Mouse (Mus musculus): ENCODE measurements around the gene Padi1.
A peak's percentile ranks its signal among the peaks of the same experiment; 100 is the strongest.

The Padi1 gene

GRCm38 (mm10) chr4:140845666-140846065 is at the start of gene Padi1:
Gene Padi1, minus strand, starts transcription at chr4:140845778.
- DNase-seq (ENCODE audit: low read depth, low spot score) = peak; percentile 18

DNA sequence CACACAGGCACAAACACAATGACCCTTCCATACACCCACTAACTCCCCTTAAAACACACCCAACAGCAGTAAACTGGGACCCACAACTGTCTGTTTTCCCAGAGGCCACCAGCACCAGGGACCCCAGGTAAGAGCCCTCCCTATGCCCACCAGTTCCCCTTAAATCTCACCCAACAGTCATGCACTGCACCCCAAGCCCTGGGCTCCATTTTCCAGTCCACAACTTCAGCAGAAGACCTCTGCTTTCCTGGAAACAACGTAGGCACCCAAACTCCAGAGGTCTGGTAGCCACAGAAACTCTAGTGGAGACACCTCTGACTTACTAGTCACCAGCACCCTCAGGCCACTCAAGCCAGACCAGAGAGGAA is 46.6 kb upstream of the Padi1 start:
- no peak for DNase-seq (ENCODE audit: low read depth, low spot score)

DNA sequence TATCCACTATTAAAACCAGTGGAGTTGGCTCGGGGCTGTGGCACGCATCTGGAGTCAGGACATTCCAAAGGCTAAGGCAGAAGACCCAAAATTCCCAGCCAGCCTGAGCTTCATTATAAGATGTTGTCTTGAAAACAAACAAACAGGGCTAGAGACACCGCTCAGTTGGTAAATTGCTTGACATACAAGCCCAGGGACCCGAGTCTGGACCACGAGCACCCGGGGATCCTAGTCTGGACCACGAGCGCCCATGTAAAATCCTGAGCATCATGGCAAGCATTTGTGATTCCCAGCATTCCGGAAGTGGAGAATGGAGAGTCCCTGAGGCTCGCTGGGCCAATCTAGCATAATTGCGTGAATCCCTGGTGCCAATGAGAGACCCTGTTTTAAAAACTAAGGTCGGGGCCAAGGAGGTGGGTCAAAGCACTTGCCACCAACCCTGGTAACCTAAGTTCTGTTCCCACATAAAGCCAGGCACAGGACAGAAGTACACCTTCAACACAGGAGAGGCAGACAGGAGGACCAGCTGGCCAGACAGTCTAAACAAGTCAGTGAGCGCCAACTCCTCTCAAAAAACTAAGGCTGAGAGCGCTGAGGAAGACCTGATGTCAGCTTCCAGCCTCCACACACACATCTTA is 46.1 kb upstream of the Padi1 start:
- DNase-seq (ENCODE audit: low read depth, low spot score) = no peak

DNA sequence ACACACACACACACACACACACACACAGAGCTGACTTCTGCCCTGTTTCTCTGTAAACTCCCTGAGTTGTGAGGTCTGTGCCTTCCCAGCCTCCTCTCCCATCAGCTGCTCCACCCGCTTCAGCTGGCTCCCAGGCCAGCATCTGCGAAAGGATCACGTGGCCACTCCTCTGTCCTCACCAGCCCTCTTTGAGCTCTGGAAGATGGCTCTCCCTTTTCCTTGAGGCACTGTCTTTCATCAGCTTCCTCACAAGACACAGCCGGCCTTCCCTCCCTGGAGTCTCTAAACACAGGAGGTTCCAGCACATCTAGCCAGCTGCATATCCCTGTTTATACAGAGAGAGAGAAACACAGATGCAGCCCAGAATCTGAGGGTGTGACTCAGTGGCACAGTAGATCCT is 38.3 kb upstream of the Padi1 start:
- peak; percentile 23 for DNase-seq (ENCODE audit: low read depth, low spot score)

- no peak for DNase-seq (ENCODE audit: low read depth, low spot score)
Measured at GRCm38 (mm10) chr4:140882981-140883380, 37.4 kb upstream of the Padi1 start.

- no peak for DNase-seq (ENCODE audit: low read depth, low spot score)
Measured at GRCm38 (mm10) chr4:140882365-140882764, 36.8 kb upstream of the Padi1 start.

- DNase-seq (ENCODE audit: low read depth, low spot score) = no peak
Measured at GRCm38 (mm10) chr4:140881771-140882170, 36.2 kb upstream of the Padi1 start.

GRCm38 (mm10) chr4:140881026-140881670 is 35.6 kb upstream of the Padi1 start:
- DNase-seq (ENCODE audit: low read depth, low spot score) = no peak

- no peak for DNase-seq (ENCODE audit: low read depth, low spot score)
Measured at GRCm38 (mm10) chr4:140880207-140880606, 34.6 kb upstream of the Padi1 start.

GRCm38 (mm10) chr4:140879739-140880138 is 34.2 kb upstream of the Padi1 start:
- DNase-seq (ENCODE audit: low read depth, low spot score) = no peak

DNA sequence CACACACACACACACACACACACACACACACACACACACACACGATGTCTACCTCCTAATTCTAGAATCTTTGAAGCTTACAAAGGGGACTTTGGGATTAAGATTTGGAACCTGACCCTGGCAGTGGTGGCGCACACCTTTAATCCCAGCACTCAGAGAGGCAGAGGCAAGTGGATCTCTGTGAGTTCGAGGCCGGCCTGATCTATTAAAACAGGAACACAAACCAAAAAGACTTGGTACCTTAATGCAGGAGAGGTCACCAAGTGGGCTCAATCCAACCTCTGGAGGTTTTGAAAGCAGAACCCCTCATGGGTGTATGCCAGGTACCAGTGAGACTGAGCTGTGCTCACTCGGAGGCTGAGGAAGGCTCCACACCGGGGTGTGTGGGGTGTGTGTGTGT is 33.5 kb upstream of the Padi1 start:
- no peak for DNase-seq (ENCODE audit: low read depth, low spot score)

DNA sequence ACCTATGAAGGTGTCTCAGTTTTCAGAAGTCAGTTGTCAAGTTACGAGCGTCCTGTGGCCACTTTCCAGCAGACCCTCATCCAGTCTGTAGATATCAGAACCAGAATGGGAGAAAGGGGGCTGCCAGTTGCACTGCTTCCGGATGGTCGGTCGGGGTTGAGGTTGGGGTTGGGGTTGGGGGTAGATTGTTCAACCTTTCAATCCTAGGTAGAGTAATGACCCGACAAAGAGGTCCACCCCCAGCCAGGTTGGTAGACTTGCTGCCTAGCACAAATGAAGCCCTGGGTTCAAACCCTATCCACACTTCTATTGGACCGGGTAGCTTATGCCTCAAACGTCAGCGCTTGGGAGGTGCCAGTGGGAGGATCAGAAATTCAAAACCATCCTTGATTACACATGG is 33.1 kb upstream of the Padi1 start:
- DNase-seq (ENCODE audit: low read depth, low spot score) = no peak

DNA sequence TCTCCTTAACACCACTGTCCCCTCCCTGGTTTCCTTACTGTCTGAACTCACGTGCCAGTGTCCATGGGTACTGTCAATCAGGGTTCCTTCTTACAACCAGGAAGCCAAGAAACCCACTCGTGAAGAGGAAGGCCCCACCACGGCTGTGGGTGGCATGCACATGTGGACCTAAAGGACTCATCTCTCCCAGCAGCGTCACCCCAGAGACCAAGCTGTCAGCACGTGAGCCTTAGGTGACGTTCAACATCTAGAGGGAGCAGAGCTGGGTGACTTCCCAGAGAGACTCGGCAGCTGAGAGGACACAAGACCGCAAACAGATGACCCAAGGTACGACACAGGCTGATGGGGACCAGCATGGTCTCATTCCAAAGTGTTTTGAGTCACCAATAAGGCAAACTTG is 31.9 kb upstream of the Padi1 start:
- DNase-seq (ENCODE audit: low read depth, low spot score) = no peak

GRCm38 (mm10) chr4:140876681-140877080 is 31.1 kb upstream of the Padi1 start:
- DNase-seq (ENCODE audit: low read depth, low spot score) = no peak

GRCm38 (mm10) chr4:140876161-140876560 is 30.6 kb upstream of the Padi1 start:
- DNase-seq (ENCODE audit: low read depth, low spot score) = no peak

DNA sequence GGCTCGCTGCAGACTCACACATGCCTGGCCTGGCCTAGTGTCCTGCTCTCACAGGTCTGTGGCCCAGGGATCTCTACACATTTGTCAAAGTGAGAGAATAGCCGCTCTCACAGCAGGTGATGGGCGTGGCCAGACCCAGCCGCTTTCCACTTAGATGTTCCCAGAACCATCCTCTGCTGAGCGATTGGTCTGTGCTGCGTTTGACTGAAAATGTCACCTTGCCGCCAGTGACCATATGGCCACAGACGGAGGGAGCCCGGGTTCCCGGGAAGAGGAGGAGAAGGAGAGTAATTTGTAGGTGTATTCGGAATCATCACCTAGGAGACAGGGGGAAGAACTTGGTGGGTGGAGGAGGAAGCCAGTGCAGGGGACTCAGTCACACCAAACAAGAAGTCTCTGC is 27.4 kb upstream of the Padi1 start:
- DNase-seq (ENCODE audit: low read depth, low spot score) = no peak

DNA sequence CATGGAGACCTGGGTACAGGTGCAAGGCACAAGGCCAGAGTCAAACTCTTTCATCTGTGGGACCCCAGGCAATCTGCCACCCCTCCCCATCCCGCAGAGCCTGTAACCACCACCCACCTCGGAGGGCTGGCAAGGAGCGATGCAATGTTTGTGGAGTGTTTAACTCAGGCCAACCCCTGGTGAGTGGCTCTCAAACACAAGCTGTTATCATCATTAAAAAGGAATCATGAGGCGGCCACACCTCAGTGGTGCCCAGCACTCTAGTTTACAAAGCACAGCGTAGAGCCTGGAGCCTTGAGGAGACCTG is 27.1 kb upstream of the Padi1 start:
- no peak for DNase-seq (ENCODE audit: low read depth, low spot score)

DNA sequence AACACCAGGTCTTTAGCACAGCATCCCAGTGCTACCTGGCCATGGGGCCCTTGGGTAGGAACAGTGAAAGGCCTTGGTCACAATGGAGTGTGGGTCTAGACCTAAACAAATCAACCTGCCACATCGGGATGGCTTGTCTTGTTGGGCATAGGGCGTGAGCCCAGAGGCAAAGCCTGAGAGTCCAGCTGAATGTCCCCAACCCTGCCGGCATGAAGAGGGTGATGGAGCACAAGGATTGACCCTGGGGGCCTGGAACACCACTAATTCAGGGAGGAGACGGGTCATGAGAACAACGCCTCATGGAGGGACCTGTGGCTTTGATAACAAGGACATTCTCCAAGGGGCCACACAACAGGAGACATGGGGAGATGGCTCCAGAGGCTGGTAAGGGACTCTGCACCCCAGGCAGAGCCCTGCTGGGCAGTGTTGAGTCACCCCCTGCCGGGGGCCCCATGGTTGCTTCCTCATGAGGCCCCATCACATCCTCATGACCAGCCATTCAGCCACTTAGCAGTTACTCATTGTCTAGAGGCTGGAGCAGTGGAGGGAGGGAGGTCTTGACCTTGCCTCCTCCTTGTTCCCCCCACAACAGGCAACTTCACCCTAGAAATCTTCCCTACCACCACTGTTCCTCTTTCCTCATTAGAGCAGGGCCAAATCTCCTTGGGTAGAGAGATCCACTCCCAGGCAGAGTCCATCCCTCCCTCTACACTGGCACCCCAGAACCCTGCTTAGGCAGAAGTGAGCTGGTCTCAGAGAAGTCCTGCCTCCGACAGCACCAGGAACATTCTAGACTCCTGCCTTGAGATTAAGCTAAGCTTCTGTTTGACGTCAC is 26.5 kb upstream of the Padi1 start:
- no peak for DNase-seq (ENCODE audit: low read depth, low spot score)

DNA sequence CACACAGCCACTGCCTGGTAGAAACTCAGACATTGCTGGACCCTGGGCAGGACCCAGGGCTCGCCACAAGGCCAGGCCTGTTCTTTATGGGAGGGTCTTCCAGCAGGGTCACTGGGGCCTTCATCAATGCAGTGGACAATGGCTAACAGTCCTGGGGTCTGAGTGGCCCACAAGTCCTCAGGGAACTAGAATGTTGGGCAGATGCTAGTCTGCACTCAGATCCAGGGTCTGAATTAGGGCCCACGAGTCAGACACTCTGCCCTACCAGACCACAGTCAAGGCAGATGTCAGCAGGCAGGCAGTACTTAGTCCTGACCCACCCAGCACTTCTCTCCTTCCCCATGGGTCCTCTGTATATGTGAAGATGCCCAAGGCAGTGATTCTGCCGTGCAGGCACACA is 25.8 kb upstream of the Padi1 start:
- no peak for DNase-seq (ENCODE audit: low read depth, low spot score)

DNA sequence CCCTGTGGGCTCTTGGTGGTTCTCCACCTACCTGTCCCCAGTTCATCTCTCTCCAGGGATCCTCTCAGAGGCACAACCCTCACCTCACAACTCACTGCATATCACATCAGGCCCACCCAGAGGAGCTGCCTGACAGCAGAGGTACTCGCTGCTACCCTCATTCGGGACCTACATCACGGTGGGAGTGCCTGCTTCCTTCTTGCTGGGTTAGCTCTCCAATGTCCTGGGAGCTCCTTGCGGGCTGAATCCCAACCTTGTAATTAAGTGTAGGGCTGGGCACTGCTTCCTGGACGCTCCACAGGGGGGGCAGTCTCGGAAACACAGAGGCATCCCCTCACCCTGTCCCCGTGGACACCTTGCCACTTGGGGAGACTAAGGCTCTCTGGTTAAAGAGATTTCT is 25.3 kb upstream of the Padi1 start:
- DNase-seq (ENCODE audit: low read depth, low spot score) = no peak

- DNase-seq (ENCODE audit: low read depth, low spot score) = no peak
Measured at GRCm38 (mm10) chr4:140869945-140870344, 24.4 kb upstream of the Padi1 start.

GRCm38 (mm10) chr4:140868484-140869190 is 23.1 kb upstream of the Padi1 start:
- no peak for DNase-seq (ENCODE audit: low read depth, low spot score)

Data from 3T3-L1 (cell line).